Mouse (Mus musculus): ENCODE measurements around the gene Teddm3. TPM values are rescaled to one million over a fixed set of nuclear protein-coding genes. Genes with fewer than 3 reads are reported as not detected.
"Not testable (repeated sequence)": the region's sequence is repeated elsewhere in the genome, so short reads cannot be mapped to it uniquely, and the experiment has no call there.

Teddm3 gene
- polyA plus RNA-seq, 1 experiment from 2014 or later = not detected

DNA sequence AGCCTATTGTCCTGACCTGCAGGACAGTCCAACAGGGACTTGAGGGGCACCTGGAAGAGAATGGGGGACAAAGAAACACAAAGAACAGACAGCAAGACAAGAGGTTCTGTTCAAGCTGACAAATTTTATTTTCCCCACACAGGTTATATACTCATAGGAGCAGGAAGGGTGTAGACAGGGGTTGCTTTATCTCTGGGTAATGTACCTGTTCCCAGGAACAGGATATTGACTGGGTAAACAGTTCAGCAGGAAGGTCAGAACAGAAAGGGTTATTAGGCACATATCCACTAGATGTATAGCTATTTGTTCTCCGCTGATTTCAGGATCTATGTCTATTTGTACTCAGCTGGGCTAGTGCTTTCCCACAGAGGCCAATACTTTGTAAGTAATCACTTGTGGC is 5.3 kb downstream of the Teddm3 start:
- H3K4me3 ChIP-seq; H3K27ac ChIP-seq (replicated peaks); H3K9me3 ChIP-seq; H3K36me3 ChIP-seq; H3K9ac ChIP-seq; ATAC-seq (ENCODE audit: extremely low read depth, insufficient number of reproducible peaks, low FRiP score, low TSS enrichment); H3K27me3 ChIP-seq (replicated peaks); H3K4me2 ChIP-seq: not testable (repeated sequence)
- peaks cover 15% of the 10 kb centered on the region for H3K4me1 ChIP-seq
- 86% methylated on average over 1 of the region's 1 CpGs for WGBS

DNA sequence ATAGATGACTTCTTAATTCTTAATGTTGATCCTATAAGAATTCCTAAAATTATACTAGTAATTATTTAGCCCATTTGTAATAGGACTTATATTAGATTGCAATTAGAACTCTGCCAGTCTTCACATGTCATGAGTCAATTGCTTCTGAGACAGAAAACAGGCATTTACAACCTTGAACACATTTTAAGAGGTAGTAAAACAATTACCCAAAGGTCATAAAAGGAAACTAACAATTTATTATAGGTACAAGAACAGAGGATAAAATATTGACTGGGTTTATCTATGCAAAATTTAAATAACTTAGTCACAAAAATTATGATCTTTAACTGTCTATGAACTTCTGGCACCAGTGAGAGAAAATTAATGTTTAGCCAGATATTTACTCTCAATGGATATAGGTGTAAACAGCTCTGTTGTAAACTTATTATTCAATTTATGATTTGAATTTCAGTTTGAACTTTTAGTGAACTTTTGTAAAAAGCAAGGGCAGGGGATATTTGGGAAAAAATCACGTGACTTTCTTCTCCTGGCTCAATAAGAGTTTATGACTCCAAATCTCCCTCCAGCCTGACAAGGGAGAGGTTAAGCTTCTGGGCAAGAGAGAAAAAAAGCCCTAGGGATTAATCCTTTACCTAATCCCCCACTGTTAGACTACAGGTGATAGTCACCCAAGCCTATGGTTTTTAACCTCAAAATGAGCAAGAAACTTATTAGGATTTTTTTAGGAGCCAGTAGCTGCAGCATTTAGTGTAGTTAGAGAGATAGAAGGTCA is 17.3 kb downstream of the Teddm3 start:
- no peak for ATAC-seq (ENCODE audit: extremely low read depth, insufficient number of reproducible peaks, low FRiP score, low TSS enrichment)
- Histone ChIP-seq H3K4me3 (no peak overlapping the region), H3K4me2 (no peak overlapping the region), H3K9me3 (peaks cover 6% of the 10 kb centered on the region; the same call in 1 of the 2 replicates), H3K27me3 (replicated peaks) (no peaks in the 10 kb centered on the region), H3K4me1 (no peaks in the 10 kb centered on the region), H3K9ac (no peak overlapping the region), H3K27ac (replicated peaks) (no peak overlapping the region), H3K36me3 (no peaks in the 10 kb centered on the region)
- 41% methylated on average over 1 of the region's 1 CpGs for WGBS

DNA sequence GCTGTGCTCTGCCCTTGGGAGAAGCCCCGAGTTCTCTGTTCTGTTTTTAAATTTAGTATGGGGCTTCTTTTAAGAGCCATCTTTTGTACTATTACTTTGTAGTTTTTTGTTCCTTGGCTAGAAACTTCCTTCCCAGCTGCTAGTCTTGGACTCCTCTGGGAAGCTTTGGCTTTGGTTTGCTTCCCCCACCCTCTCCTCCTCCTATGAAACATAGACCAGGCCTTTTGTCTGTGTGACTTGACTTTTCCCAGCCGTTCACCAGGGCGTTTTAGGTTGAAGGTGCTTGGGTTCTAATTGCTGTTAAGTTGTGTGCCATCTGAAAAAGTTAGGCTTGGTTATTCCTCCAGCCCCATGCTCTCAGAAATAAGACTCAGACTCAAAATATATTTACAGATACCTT is 26.1 kb downstream of the Teddm3 start:
- not testable (repeated sequence) for H3K4me3 ChIP-seq; H3K27me3 ChIP-seq (replicated peaks); H3K9ac ChIP-seq; H3K9me3 ChIP-seq; H3K4me2 ChIP-seq; H3K4me1 ChIP-seq; H3K27ac ChIP-seq (replicated peaks); H3K36me3 ChIP-seq; ATAC-seq (ENCODE audit: extremely low read depth, insufficient number of reproducible peaks, low FRiP score, low TSS enrichment)
- 63% methylated on average over 3 of the region's 3 CpGs for WGBS

DNA sequence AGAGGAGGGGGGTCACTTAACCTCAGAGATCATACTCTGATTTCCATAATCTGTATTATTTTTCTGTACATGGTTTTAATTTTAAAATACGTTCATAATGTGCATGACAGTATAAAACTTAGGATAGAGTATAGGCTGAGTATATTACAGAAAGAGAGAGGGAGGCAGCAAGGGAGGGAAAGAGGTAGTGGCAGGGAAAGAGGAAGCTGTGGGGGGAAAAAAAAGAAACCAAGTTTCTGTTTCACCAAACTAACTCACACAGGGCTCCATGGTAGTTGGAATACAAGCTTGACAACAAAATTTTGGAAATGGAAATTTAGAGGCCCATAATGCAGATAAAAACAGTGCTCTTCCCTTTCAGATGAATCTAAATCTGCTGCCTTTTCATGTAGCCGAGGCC is 31.0 kb downstream of the Teddm3 start:
- not testable (repeated sequence) for H3K9ac ChIP-seq; H3K27ac ChIP-seq (replicated peaks); H3K27me3 ChIP-seq (replicated peaks); H3K36me3 ChIP-seq; H3K4me2 ChIP-seq; H3K4me1 ChIP-seq; H3K9me3 ChIP-seq; ATAC-seq (ENCODE audit: extremely low read depth, insufficient number of reproducible peaks, low FRiP score, low TSS enrichment); H3K4me3 ChIP-seq
- 70% methylated on average over 2 of the region's 2 CpGs for WGBS

DNA sequence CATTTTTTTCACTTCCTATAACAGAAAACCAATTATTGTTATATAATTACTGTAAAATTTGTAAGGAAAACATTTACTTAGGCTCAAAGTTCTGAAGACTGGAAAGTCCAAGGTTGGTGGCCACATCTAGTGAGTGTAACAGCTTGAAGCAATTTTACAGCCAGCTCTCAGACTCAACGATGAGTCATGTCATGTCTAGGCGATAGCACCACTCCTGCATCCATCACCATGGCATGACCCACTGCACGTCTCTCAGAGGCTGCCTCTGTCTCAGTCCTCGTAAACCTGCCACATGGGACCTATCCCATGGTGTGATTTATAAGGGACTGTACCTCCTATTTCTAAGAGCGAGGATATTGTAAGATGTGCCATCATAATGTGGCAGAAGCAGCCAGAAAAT is 37.7 kb downstream of the Teddm3 start:
- Histone ChIP-seq H3K36me3 (no peaks in the 10 kb centered on the region), H3K4me2 (no peak overlapping the region), H3K4me3 (no peak overlapping the region), H3K4me1 (no peaks in the 10 kb centered on the region), H3K27me3 (replicated peaks) (no peaks in the 10 kb centered on the region), H3K27ac (replicated peaks) (no peak overlapping the region), H3K9me3 (no peaks in the 10 kb centered on the region), H3K9ac (no peak overlapping the region)
- WGBS = 72% methylated on average over 5 of the region's 5 CpGs
- ATAC-seq (ENCODE audit: extremely low read depth, insufficient number of reproducible peaks, low FRiP score, low TSS enrichment) = no peak

DNA sequence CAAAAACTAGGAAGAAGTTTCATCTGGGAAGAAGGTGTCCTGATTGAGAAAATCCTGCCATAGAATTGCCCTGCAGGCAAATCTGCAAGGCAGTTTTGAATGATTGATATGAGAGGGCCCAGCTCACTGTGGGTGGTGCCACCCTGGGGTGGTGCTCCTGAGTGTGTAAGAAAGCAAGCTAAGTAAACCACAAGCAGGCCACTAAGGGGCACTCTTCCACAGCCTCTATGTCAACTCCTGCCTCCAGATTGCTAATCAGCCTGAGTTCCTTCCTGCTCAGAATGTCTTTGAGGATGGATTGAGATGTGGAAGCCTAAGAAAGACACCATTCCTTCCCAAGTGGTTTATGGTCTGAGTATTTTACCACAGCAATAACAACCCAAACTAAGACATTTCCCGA is 44.3 kb downstream of the Teddm3 start:
- no peaks in the 10 kb centered on the region for H3K9me3 ChIP-seq
- 83% methylated on average over 1 of the region's 1 CpGs for WGBS

More for the DNA sequence above, 44.3 kb downstream of the Teddm3 start:
- no peak overlapping the region for H3K4me2 ChIP-seq
- H3K36me3 ChIP-seq = no peaks in the 10 kb centered on the region
- H3K4me1 ChIP-seq = no peaks in the 10 kb centered on the region
- no peak overlapping the region for H3K9ac ChIP-seq
- no peak overlapping the region for H3K27ac ChIP-seq (replicated peaks)
- no peaks in the 10 kb centered on the region for H3K27me3 ChIP-seq (replicated peaks)
- no peak for ATAC-seq (ENCODE audit: extremely low read depth, insufficient number of reproducible peaks, low FRiP score, low TSS enrichment)
- H3K4me3 ChIP-seq = no peak overlapping the region

Other genes with a start within 250 kb of the Teddm3 start
- 15.5 and 16.9 TPM in 2 replicates for gene Ephb3, start 50.8 kb upstream of the Teddm3 start, polyA plus RNA-seq (2015; fragmentation: Nextera tagmentation; extraction: Ambion mirVana)